Mouse (Mus musculus): ENCODE measurements around the gene Gmip. TPM values are rescaled to one million over a fixed set of nuclear protein-coding genes. Genes with fewer than 3 reads are reported as not detected.

The Gmip gene
- 100 to 1,000 TPM; 119 to 150 TPM for polyA plus RNA-seq (2017; shearing (Covaris generic))

GRCm38 (mm10) chr8:69808094-69808863, at the start of gene Gmip:
TSS of gene Gmip (plus strand) at chr8:69808679.

GRCm38 (mm10) chr8:69774503-69775148, 33.9 kb upstream of the Gmip start, which contains the start of gene Gm20422:
TSS of gene Gm20422 (minus strand) at chr8:69774886.

GRCm38 (mm10) chr8:69790773-69791367, 17.6 kb upstream of the Gmip start, which contains the start of the genes Atp13a1 and Zfp866:
TSS of gene Atp13a1 (plus strand) at chr8:69791163.
TSS of gene Zfp866 (minus strand) at chr8:69791178.

GRCm38 (mm10) chr8:69822386-69823191, 14.1 kb downstream of the Gmip start, which contains the start of gene Lpar2:
TSS of gene Lpar2 (plus strand) at chr8:69822429.

GRCm38 (mm10) chr8:69832298-69832853, 23.9 kb downstream of the Gmip start, which contains the start of gene Pbx4:
TSS of gene Pbx4 (plus strand) at chr8:69832491.

Other genes with a start within 250 kb of the Gmip start
- 10 to 100 TPM; 25.5 to 35.5 TPM for gene Zfp868, start 183.1 kb upstream of the Gmip start, polyA plus RNA-seq (2017; shearing (Covaris generic))
- gene Zfp964, start 154.2 kb upstream of the Gmip start, polyA plus RNA-seq (2017; shearing (Covaris generic)): 1 to 10 TPM in 1 of 2 experiments, under 1 TPM in 1; 0.95 to 1.6 TPM
- 10 to 100 TPM; 59.9 to 63.2 TPM for gene Zfp869, start 98.0 kb upstream of the Gmip start, polyA plus RNA-seq (2017; shearing (Covaris generic))
- 1 to 10 TPM; 7.5 to 7.9 TPM for gene Zfp963, start 58.7 kb upstream of the Gmip start, polyA plus RNA-seq (2017; shearing (Covaris generic))
- gene Gm20422, start 33.8 kb upstream of the Gmip start, polyA plus RNA-seq (2017; shearing (Covaris generic)): not detected
- gene Atp13a1, start 17.5 kb upstream of the Gmip start, polyA plus RNA-seq (2017; shearing (Covaris generic)): 100 to 1,000 TPM in 1 of 2 experiments, 10 to 100 TPM in 1; 85.5 to 118 TPM
- gene Zfp866, start 17.5 kb upstream of the Gmip start, polyA plus RNA-seq (2017; shearing (Covaris generic)): 10 to 100 TPM; 24.3 to 28.0 TPM
- under 1 TPM; 0.18 to 0.23 TPM for gene Lpar2, start 13.8 kb downstream of the Gmip start, polyA plus RNA-seq (2017; shearing (Covaris generic))
- gene Pbx4, start 23.8 kb downstream of the Gmip start, polyA plus RNA-seq (2017; shearing (Covaris generic)): 10 to 100 TPM; 18.4 to 27.8 TPM
- under 1 TPM in 1 of 2 experiments, not detected in 1; 0.07 TPM for gene Cilp2, start 79.0 kb downstream of the Gmip start, polyA plus RNA-seq (2017; shearing (Covaris generic))
- 1 to 10 TPM; 4.3 to 5.5 TPM for gene Tssk6, start 93.5 kb downstream of the Gmip start, polyA plus RNA-seq (2017; shearing (Covaris generic))
- 100 to 1,000 TPM; 156 to 161 TPM for gene Ndufa13, start 93.9 kb downstream of the Gmip start, polyA plus RNA-seq (2017; shearing (Covaris generic))
- 1 to 10 TPM in 1 of 2 experiments, not detected in 1; 2.0 TPM for gene Yjefn3, start 94.0 kb downstream of the Gmip start, polyA plus RNA-seq (2017; shearing (Covaris generic))
- gene Gatad2a, start 187.7 kb downstream of the Gmip start, polyA plus RNA-seq (2017; shearing (Covaris generic)): 100 to 1,000 TPM; 126 to 142 TPM
- 100 to 1,000 TPM in 1 of 2 experiments, 10 to 100 TPM in 1; 97.7 to 107 TPM for gene Mau2, start 234.1 kb downstream of the Gmip start, polyA plus RNA-seq (2017; shearing (Covaris generic))
- gene Sugp1, start 234.1 kb downstream of the Gmip start, polyA plus RNA-seq (2017; shearing (Covaris generic)): 10 to 100 TPM; 59.2 to 60.4 TPM

Data from inflammation-experienced regulatory T-cells (primary cell).